Mouse (Mus musculus) liver, postnatal 0 days (tissue): Measurements from ENCODE around the gene Sdk1. TPM values are rescaled to one million over a fixed set of nuclear protein-coding genes. Genes with fewer than 3 reads are reported as not detected.
A peak's percentile ranks its signal among the peaks of the same experiment; 100 is the strongest.

ENCODE experiments used
- ATAC-seq: fragments of 200-750 bp; cut with Nextera tagmentation; 2 replicates; pipeline ENCODE4 v1.8.0; 2017; ENCODE audit warnings: mild to moderate bottlenecking, moderate library complexity
- DNase-seq: peaks from one replicate; pipeline ENCODE4 v3.0.0-alpha.2; 2016
- H3K27ac ChIP-seq: fragments of 300-500 bp; sonication (generic); 2 replicates; pipeline ENCODE4 v1.5.1; 2014; ENCODE audit warnings: antibody characterized with exemption, moderate library complexity, mild to moderate bottlenecking, low read depth
- H3K27me3 ChIP-seq: fragments of 300-500 bp; sonication (generic); 2 replicates; pipeline ENCODE4 v1.6.1; 2014; ENCODE audit warnings: low read length, control low read depth, mixed read lengths; ENCODE audit not compliant: insufficient read depth
- H3K36me3 ChIP-seq: fragments of 300-500 bp; sonication (generic); replicated peaks from 2 replicates; pipeline ENCODE4 v1.6.1; 2014; ENCODE audit warnings: mild to moderate bottlenecking, control low read depth, low read length, moderate library complexity, mixed read lengths; ENCODE audit not compliant: insufficient read depth
- H3K4me1 ChIP-seq: fragments of 300-500 bp; sonication (generic); 2 replicates; pipeline ENCODE4 v1.6.1; 2014; ENCODE audit warnings: antibody characterized with exemption, mild to moderate bottlenecking, control low read depth; ENCODE audit not compliant: insufficient read depth
- H3K4me2 ChIP-seq: fragments of 300-500 bp; sonication (generic); 2 replicates; pipeline ENCODE4 v1.6.1; 2014; ENCODE audit warnings: low read depth, mild to moderate bottlenecking, low read length, moderate library complexity, mixed read lengths
- H3K4me3 ChIP-seq: fragments of 300-500 bp; sonication (generic); 2 replicates; pipeline ENCODE4 v1.5.1; 2014; ENCODE audit warnings: low read depth, low read length
- H3K9ac ChIP-seq: fragments of 300-500 bp; sonication (generic); replicated peaks from 2 replicates; pipeline ENCODE4 v1.6.1; 2014; ENCODE audit warnings: mild to moderate bottlenecking, moderate library complexity
- H3K9me3 ChIP-seq: fragments of 300-500 bp; sonication (generic); 2 replicates; pipeline ENCODE4 v1.6.1; 2016; ENCODE audit warnings: mild to moderate bottlenecking, control low read depth, low read length, mixed read lengths
- CTCF ChIP-seq: sonication (generic); IDR thresholded peaks from 2 replicates; pipeline ENCODE4 v1.5.1; 2016; ENCODE audit warnings: antibody characterized with exemption, low read depth
- EP300 ChIP-seq: IDR thresholded peaks from 2 replicates; pipeline ENCODE4 v1.6.1; 2016; ENCODE audit warnings: antibody characterized with exemption, low read depth, mild to moderate bottlenecking
- WGBS: fragments of 180-500 bp; shearing (Covaris S2); extraction: QIAGEN DNeasy Blood & Tissue Kit; methylation state at CpG from one replicate; pipeline ENCODE4 v1.1.7; 2014; ENCODE audit not compliant: insufficient replicate concordance; 5-methylcytosine and 5-hydroxymethylcytosine counted together
- polyA plus RNA-seq: library from polyadenylated mRNA; unstranded; fragments of >200 nt; fragmentation: Nextera tagmentation; extraction: Ambion mirVana; gene quantifications from 2 replicates; pipeline ENCODE4 v1.2.1, GENCODE M21; 2015

The Sdk1 gene
- polyA plus RNA-seq, 1 experiment from 2014 or later: 0.06 TPM

DNA sequence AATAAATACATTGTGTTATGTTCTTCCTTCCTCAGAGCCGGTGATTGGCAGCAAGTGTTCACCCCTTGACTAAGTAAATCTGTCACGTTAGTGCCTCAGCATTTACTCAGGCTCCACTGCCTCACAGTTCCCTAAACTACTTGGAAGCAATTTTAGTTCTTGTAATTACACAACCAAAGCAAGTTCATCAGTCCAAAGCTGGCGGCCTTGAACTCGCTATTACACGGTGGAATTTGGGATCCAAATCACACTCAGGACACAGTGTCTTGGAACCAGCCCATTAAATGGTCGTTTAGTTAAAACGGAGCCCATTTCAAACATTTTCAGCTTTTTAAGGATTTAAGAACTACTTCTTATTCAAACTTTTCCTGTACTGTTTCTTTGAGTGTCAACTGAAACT is 542.2 kb downstream of the Sdk1 start:
- Histone ChIP-seq H3K9ac (no peak overlapping the region), H3K9me3 (no peaks in the 10 kb centered on the region), H3K36me3 (no peaks in the 10 kb centered on the region), H3K27me3 (no peaks in the 10 kb centered on the region), H3K4me1 (no peaks in the 10 kb centered on the region), H3K4me2 (no peak overlapping the region), H3K4me3 (no peak overlapping the region), H3K27ac (no peak overlapping the region)
- DNase-seq (no peak), ATAC-seq (no peak)
- WGBS: 81% methylated on average over 7 of the region's 7 CpGs
- TF ChIP-seq EP300: no peak
- TF ChIP-seq CTCF: no peak

DNA sequence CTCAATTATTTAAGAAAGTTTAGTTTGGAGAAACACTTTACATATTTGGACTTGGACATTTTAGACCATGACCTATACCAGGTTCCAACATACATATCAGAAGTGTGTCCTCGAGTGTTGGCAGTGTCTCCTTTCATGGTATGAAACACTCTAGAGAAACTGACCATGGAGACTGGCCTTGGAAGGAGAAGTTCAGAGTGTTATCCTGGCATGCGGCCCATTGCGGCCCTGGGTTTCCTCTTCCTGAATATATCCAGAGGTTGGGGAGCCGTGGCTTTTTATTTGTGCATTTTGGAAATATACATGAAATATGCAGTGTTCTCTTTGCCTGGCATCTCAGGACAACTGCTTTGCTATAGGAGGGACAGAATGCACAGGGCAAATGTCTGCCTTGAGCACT is 552.6 kb downstream of the Sdk1 start:
- Histone ChIP-seq H3K9me3 (no peaks in the 10 kb centered on the region; the same call in 1 of the 2 replicates), H3K4me2 (no peak overlapping the region), H3K4me1 (no peaks in the 10 kb centered on the region), H3K36me3 (no peaks in the 10 kb centered on the region), H3K4me3 (no peak overlapping the region), H3K27ac (no peak overlapping the region), H3K27me3 (no peaks in the 10 kb centered on the region), H3K9ac (no peak overlapping the region)
- DNase-seq (no peak), ATAC-seq (no peak)
- no peak for TF ChIP-seq EP300
- TF ChIP-seq CTCF: no peak
- WGBS: 70% methylated on average over 4 of the region's 4 CpGs

DNA sequence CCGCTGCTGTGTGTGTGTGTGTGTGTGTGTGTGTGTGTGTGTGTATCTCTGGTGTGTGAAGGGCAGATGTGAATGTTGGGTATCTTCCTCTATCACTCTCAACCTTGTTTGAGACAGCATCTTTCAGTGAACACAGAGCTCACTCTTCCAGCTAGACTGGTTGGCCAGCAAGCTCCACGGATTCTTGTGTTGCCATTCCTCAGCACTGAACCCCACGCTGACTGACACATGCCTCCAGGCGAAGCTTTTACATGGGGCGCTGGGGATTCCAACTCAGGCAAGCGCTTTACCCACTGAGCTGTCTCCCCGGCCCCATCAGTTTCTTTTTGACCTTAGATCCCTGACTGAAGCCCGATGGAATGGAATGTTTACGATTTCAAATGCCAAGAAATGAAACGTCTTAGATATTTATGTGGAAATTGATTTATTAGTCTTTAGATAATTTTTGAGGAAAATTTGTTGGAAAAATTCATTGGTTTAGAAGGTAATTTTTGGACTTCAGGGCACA is 582.6 kb downstream of the Sdk1 start:
- 76% methylated on average over 10 of the region's 10 CpGs for WGBS
- no peak for ATAC-seq
- no peak overlapping the region for H3K27ac ChIP-seq

DNA sequence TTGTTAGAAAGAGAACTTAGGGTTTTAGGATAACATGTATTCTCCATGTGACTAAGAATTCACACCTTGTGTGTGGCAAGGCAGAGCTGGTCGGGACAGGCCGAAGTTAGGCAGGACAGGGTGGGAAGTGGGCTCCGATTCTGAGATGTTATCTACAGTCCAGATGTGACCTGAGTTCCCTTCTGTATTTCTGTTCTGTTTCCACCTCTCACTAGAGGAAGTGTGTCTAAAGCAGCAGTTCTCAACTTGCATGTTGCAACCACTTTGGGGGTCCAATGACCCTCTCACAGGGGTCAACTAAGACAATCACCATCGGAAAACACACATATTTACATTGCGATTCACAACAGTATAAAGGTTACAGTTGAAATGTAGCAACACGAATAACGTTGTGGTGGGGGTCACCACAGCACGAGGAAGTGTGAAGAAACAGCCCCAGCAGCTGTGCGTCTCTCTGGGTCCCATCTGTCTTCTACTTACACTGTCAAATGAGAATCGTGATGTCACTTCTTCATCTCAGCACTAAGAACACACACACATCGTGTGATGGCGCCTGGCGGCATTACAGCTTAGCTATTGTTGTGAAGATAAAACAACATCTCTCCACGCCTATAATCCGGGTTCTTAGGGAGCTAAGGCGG is 583.6 kb downstream of the Sdk1 start:
- 39% methylated on average over 16 of the region's 16 CpGs for WGBS
- ATAC-seq: 0 out of 2 replicates have a peak, but pooled peaks have one; percentile 44

More for the DNA sequence above, 582.6 kb downstream of the Sdk1 start:
- H3K27me3 ChIP-seq: no peaks in the 10 kb centered on the region
- no peak for DNase-seq
- no peak for TF ChIP-seq EP300
- TF ChIP-seq CTCF: no peak
- H3K9me3 ChIP-seq: no peaks in the 10 kb centered on the region
- H3K4me2 ChIP-seq: no peak overlapping the region
- H3K9ac ChIP-seq: no peak overlapping the region
- peaks cover 3% of the 10 kb centered on the region; the same call in 1 of the 2 replicates for H3K4me1 ChIP-seq
- no peaks in the 10 kb centered on the region for H3K36me3 ChIP-seq
- H3K4me3 ChIP-seq: no peak overlapping the region

DNA sequence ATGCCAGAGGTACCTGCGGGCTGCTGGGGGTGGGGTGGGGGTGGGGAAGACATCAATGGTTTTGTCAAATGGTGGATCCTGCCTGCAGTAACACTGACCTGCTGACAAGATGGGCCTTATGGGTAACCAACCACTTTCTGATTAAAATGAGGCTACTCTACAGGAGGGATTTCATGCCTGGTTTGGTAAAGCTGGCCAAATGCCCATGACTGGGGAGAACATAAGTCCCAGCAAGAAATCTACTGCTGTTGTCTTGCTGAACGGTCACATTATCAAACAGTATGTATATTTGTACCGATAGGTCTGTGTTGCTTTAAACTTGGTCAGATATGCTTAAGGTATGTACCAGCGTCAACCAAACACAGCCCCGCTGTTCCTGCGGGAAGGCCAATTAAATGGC is 594.3 kb downstream of the Sdk1 start:
- no peak overlapping the region for H3K4me2 ChIP-seq
- no peak overlapping the region for H3K9ac ChIP-seq
- H3K36me3 ChIP-seq: no peaks in the 10 kb centered on the region
- no peak for TF ChIP-seq CTCF
- H3K4me1 ChIP-seq: no peaks in the 10 kb centered on the region
- DNase-seq: no peak
- no peak overlapping the region for H3K4me3 ChIP-seq
- 60% methylated on average over 6 of the region's 6 CpGs for WGBS
- no peak for ATAC-seq
- H3K27ac ChIP-seq: no peak overlapping the region
- H3K27me3 ChIP-seq: no peaks in the 10 kb centered on the region
- H3K9me3 ChIP-seq: no peaks in the 10 kb centered on the region

More for the DNA sequence above, 583.6 kb downstream of the Sdk1 start:
- DNase-seq: no peak
- H3K36me3 ChIP-seq: no peaks in the 10 kb centered on the region
- no peak overlapping the region for H3K4me2 ChIP-seq
- no peaks in the 10 kb centered on the region for H3K9me3 ChIP-seq
- H3K4me1 ChIP-seq: peaks cover 3% of the 10 kb centered on the region; the same call in 1 of the 2 replicates
- H3K4me3 ChIP-seq: no peak overlapping the region
- H3K27me3 ChIP-seq: no peaks in the 10 kb centered on the region
- TF ChIP-seq CTCF (no peak), EP300 (no peak)
- H3K9ac ChIP-seq: no peak overlapping the region
- no peak overlapping the region for H3K27ac ChIP-seq

DNA sequence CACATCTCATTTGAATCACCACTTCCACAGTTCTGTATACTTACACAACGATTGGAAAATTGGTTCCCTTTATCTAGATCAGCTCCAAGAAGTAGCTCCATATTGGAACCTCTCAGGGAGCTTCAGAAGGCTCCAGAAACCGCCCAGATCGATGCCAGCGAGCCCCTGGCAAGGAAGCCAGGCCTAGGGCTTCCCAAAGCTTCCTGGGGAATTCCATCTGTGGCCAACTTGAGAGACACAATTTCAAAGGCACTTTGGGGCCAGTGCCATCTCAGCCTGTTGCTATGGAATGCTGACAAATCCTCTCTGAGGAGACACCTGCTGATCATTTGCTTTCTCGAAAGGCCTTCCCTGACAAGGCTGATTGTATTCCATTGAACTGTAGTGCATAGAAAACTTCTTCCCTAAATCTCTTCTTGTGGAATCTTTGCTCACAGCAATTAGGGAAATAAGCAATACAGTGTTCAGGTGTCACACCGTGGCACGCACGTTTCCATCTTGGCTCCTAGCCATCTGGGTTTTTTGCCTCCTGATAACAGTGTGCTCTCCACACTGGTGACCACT is 595.7 kb downstream of the Sdk1 start:
- no peaks in the 10 kb centered on the region for H3K36me3 ChIP-seq
- DNase-seq (no peak), ATAC-seq (no peak)
- H3K27ac ChIP-seq: no peak overlapping the region
- no peaks in the 10 kb centered on the region for H3K9me3 ChIP-seq
- H3K4me2 ChIP-seq: no peak overlapping the region
- no peak overlapping the region for H3K9ac ChIP-seq
- H3K4me1 ChIP-seq: no peaks in the 10 kb centered on the region
- WGBS: 61% methylated on average over 8 of the region's 8 CpGs
- TF ChIP-seq EP300: no peak
- TF ChIP-seq CTCF: no peak
- no peaks in the 10 kb centered on the region for H3K27me3 ChIP-seq
- H3K4me3 ChIP-seq: no peak overlapping the region
